8 mouse cellular contexts compared by ENCODE assay signal in genomic region chr8:90348178-90348925, GRCm38 (mm10). TPM values are rescaled to one million over a fixed set of nuclear protein-coding genes. Genes with fewer than 3 reads are reported as not detected.
DNase-seq lines count a peak whose midpoint lies in the region; ATAC-seq and TF ChIP-seq lines count a peak whose summit lies in the region.

Tox3 (minus strand) TSS chr8:90348343.

- peak; percentile 32 to 67 for DNase-seq in cerebellum, postnatal 25 days
- no peak for DNase-seq in cerebellum, adult 11 months
- peak; percentile 78 for DNase-seq in brain, embryonic 14.5 days (ENCODE audit: low read depth)
- peak; percentile 50 for DNase-seq in kidney, adult 2 months
- peak; percentile 76 for DNase-seq in neural tube, embryonic 10.5 days (ENCODE audit: extremely low spot score, low spot score)
- peak; percentile 79 for DNase-seq in thymus, postnatal 4 days

- ATAC-seq in granulocyte monocyte progenitor cell, adult 5-6 weeks (replicated peaks; ENCODE audit: poor library complexity, severe bottlenecking) = peak; percentile 59
- ATAC-seq in liver, embryonic 12.5 days = no peak

- WGBS in kidney, adult 2 months = 3% methylated on average over 70 of the region's 89 CpGs
- WGBS in liver, embryonic 12.5 days (ENCODE audit: insufficient replicate concordance) = 5% methylated on average over 46 of the region's 89 CpGs

- TF ChIP-seq CTCF in brain, embryonic 14.5 days (IDR thresholded peaks at IDR 0.05; ENCODE audit: borderline replicate concordance, extremely low read depth, insufficient read depth, insufficient read length) = no peak
- TF ChIP-seq CTCF in kidney, adult 2 months (conservative IDR thresholded peaks at IDR 0.05; ENCODE audit: insufficient read depth, insufficient read length, low read depth, low read length) = no peak

- peak within 1 kb of the TSS; percentile 48 for H3K4me3 ChIP-seq in kidney, adult 2 months (ENCODE audit: insufficient read depth, low read depth, low read length)
- peak within 1 kb of the TSS; percentile 54 for H3K4me3 ChIP-seq in liver, embryonic 12.5 days

- no peaks in the 10 kb centered on the region for H3K9me3 ChIP-seq in liver, embryonic 12.5 days (replicated peaks)

- peak within 1 kb of the TSS; percentile 57 for H3K27ac ChIP-seq in kidney, adult 2 months (ENCODE audit: insufficient read depth, low read depth, low read length)
- no peak within 1 kb of the TSS for H3K27ac ChIP-seq in liver, embryonic 12.5 days

- H3K4me1 ChIP-seq in kidney, adult 2 months (ENCODE audit: control insufficient read depth, insufficient read depth, low read length) = no peaks in the 10 kb centered on the region; the same call in 1 of the 2 replicates
- H3K4me1 ChIP-seq in liver, embryonic 12.5 days = no peaks in the 10 kb centered on the region

- H3K9ac ChIP-seq in liver, embryonic 12.5 days = no peak within 1 kb of the TSS

- H3K36me3 ChIP-seq in kidney, adult 2 months (ENCODE audit: control insufficient read depth, insufficient read depth, low read length) = no peaks in the 10 kb centered on the region
- H3K36me3 ChIP-seq in liver, embryonic 12.5 days = no peaks in the 10 kb centered on the region

- peak within 1 kb of the TSS; percentile 69 for H3K4me2 ChIP-seq in liver, embryonic 12.5 days

- TF ChIP-seq POLR2A in brain, embryonic 14.5 days (IDR thresholded peaks at IDR 0.05; ENCODE audit: borderline replicate concordance, extremely low read depth, insufficient read depth, insufficient read length, poor library complexity, severe bottlenecking) = peak; percentile 54; the same call in 1 of the 2 replicates
- TF ChIP-seq POLR2A in kidney, adult 2 months (IDR thresholded peaks at IDR 0.05; ENCODE audit: low read depth, low read length) = no peak

- no peaks in the 10 kb centered on the region; the same call in 1 of the 2 replicates for H3K27me3 ChIP-seq in kidney, adult 2 months (replicated peaks; ENCODE audit: control insufficient read depth, insufficient read depth, low read length)
- peaks cover 46% of the 10 kb centered on the region for H3K27me3 ChIP-seq in liver, embryonic 12.5 days (replicated peaks)

RNA-seq across cellular contexts. Expression of gene Tox3, which starts in this region (rescaled TPM):
- 88.1 and 90.0 TPM in 2 replicates for polyA plus RNA-seq in brain, embryonic 14.5 days (2012; rRNA removed)
- not detected in 2 replicates for total RNA-seq in granulocyte monocyte progenitor cell, adult 5-6 weeks (2014; fragmentation: Nextera tagmentation)
- not detected in 2 replicates for total RNA-seq in granulocyte monocyte progenitor cell, adult 5-6 weeks (2017)
- polyA plus RNA-seq in kidney, adult 2 months (2012; rRNA removed) = 8.9 and 11.2 TPM in 2 replicates
- polyA plus RNA-seq in liver, embryonic 12.5 days (2016; fragmentation: Nextera tagmentation; extraction: Ambion mirVana) = 0.54 and 0.76 TPM in 2 replicates

Comparison
In these comparisons a context has a peak if more than half of its experiments do, and no peak if none do; other contexts are left out.
1. Peak in ATAC-seq in granulocyte monocyte progenitor cell, adult 5-6 weeks; RNA of the gene not detected or under 1 TPM.